Mouse (Mus musculus): ENCODE data around the gene Lgr5.

Gene Lgr5

GRCm38 (mm10) chr10:115505155-115505554 is 82.4 kb downstream of the Lgr5 start:
- DNase-seq (ENCODE audit: low read depth, low spot score) = no peak

GRCm38 (mm10) chr10:115493778-115494141 is 93.8 kb downstream of the Lgr5 start:
- no peak for DNase-seq (ENCODE audit: low read depth, low spot score)

- no peak for DNase-seq (ENCODE audit: low read depth, low spot score)
Measured at GRCm38 (mm10) chr10:115492956-115493777, 94.4 kb downstream of the Lgr5 start.

GRCm38 (mm10) chr10:115491803-115492510 is 95.6 kb downstream of the Lgr5 start:
- DNase-seq (ENCODE audit: low read depth, low spot score) = no peak

GRCm38 (mm10) chr10:115485602-115486001 is 102.0 kb downstream of the Lgr5 start:
- DNase-seq (ENCODE audit: low read depth, low spot score) = no peak

- DNase-seq (ENCODE audit: low read depth, low spot score) = no peak
Measured at GRCm38 (mm10) chr10:115484660-115485059, 102.9 kb downstream of the Lgr5 start.

- no peak for DNase-seq (ENCODE audit: low read depth, low spot score)
Measured at GRCm38 (mm10) chr10:115478441-115479141, 109.0 kb downstream of the Lgr5 start.

- no peak for DNase-seq (ENCODE audit: low read depth, low spot score)
Measured at GRCm38 (mm10) chr10:115476506-115476905, 111.1 kb downstream of the Lgr5 start.

GRCm38 (mm10) chr10:115475000-115475550 is 112.5 kb downstream of the Lgr5 start:
- no peak for DNase-seq (ENCODE audit: low read depth, low spot score)

GRCm38 (mm10) chr10:115473213-115473961 is 114.2 kb downstream of the Lgr5 start:
- no peak for DNase-seq (ENCODE audit: low read depth, low spot score)

GRCm38 (mm10) chr10:115470621-115471334 is 116.8 kb downstream of the Lgr5 start:
- DNase-seq (ENCODE audit: low read depth, low spot score) = no peak

GRCm38 (mm10) chr10:115469040-115469439 is 118.5 kb downstream of the Lgr5 start:
- DNase-seq (ENCODE audit: low read depth, low spot score) = no peak

- DNase-seq (ENCODE audit: low read depth, low spot score) = no peak
Measured at GRCm38 (mm10) chr10:115468632-115469031, 118.9 kb downstream of the Lgr5 start.

GRCm38 (mm10) chr10:115467985-115468384 is 119.6 kb downstream of the Lgr5 start:
- DNase-seq (ENCODE audit: low read depth, low spot score) = no peak

GRCm38 (mm10) chr10:115465778-115466177 is 121.8 kb downstream of the Lgr5 start:
- DNase-seq (ENCODE audit: low read depth, low spot score) = no peak

- no peak for DNase-seq (ENCODE audit: low read depth, low spot score)
Measured at GRCm38 (mm10) chr10:115465072-115465471, 122.5 kb downstream of the Lgr5 start.

- DNase-seq (ENCODE audit: low read depth, low spot score) = no peak
Measured at GRCm38 (mm10) chr10:115462646-115463045, 124.9 kb downstream of the Lgr5 start.

GRCm38 (mm10) chr10:115457368-115458021 is 130.1 kb downstream of the Lgr5 start:
- DNase-seq (ENCODE audit: low read depth, low spot score) = no peak

GRCm38 (mm10) chr10:115448614-115449013 is 139.0 kb downstream of the Lgr5 start:
- no peak for DNase-seq (ENCODE audit: low read depth, low spot score)

- DNase-seq (ENCODE audit: low read depth, low spot score) = no peak
Measured at GRCm38 (mm10) chr10:115437286-115437685, 150.3 kb downstream of the Lgr5 start.

Measured in telencephalon, adult 2 months (tissue).